Mouse (Mus musculus) testis, adult 2 months (tissue): Measurements from ENCODE around the gene Ttc7.

Experiments used
- CTCF ChIP-seq: fragments of 200-500 bp; IDR thresholded peaks from 2 replicates; pipeline ENCODE4 v1.5.1; 2012; ENCODE audit warnings: low read depth, mild to moderate bottlenecking, inconsistent platforms, low read length, moderate library complexity; ENCODE audit not compliant: control insufficient read depth, insufficient read depth, insufficient replicate concordance
- POLR2A ChIP-seq: fragments of 200-500 bp; IDR thresholded peaks from 2 replicates; pipeline ENCODE4 v1.6.1; 2012; ENCODE audit warnings: low read depth, mild to moderate bottlenecking, inconsistent platforms, low read length, moderate library complexity; ENCODE audit not compliant: control insufficient read depth

DNA sequence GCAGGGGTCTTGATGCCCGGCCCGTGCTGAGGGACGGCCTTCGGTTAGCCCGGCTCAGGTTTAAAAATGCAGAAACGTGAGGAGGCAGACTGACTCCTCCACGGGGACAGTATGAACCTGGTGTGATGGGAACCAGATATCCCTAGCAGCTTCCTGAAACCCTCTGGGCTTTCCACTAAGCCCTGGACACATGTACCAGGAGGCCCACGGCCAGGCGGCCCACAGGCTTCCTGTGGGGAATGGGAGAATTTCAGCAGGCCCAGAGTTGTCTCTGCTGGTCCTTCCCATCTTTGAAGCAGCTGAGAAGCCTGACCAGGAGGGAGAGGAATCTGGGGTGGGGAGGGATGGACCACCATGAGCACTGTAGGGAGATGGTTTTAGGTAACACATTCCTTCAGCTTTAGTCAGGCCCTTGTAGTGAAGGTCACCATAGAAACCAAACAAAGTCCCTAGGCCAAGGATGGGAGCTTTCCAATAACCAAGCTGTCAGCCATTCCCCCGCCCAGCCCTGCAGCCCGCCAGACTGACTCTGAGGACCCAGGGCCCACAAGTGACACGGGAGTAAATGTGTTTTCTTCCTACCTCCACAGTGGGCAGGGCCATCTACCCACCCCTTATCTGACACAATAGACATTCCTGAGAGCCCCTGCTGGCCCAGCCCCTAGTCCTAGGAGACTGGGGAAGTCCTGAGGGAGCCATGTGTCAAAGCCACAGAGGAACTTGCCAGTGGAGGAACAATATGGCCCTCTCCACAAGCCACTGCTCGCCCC lies 68.0 kb downstream of the Ttc7 start:
- TF ChIP-seq POLR2A, result no peak
- TF ChIP-seq CTCF, result no peak
